Mouse (Mus musculus) cerebellum, postnatal 14 days (tissue): ENCODE measurements at regions not wholly inside any gene's neighbourhood (a gene's known extent, or its start where the extent isn't known, plus 50 kb on each side); places are given as distances from the start of the nearest gene placed in this dataset.

Experiments used
- DNase-seq, 2 experiments: peaks; one replicate each; pipeline ENCODE4 v3.0.0; 2021; ENCODE audit warnings: mixed read lengths in 2 of 2

- no peak for DNase-seq
Measured at GRCm38 (mm10) chr5:57396376-57396775, 321.4 kb upstream of the Pcdh7 start.

DNA sequence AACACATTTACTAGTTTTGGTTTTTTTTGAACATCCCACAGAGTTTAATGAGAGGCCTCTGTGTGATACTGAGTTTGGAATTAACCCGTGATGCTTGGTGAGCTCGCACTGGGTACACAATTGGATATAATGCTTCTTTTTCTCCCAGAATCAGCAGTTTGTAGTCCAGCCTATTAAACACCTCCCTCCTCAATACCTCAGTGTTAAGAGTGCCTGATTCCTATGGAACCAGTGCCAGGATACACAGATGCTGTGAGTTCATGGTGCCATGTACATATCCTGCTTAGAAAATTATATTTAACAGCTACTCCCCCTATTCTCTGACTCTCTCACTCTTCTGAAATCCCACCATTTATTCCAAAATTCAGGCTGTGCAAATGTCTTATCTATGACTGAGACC, 299.6 kb upstream of the Pcdh7 start:
- DNase-seq = peak in 1 of 2 experiments; percentile 15

- no peak for DNase-seq
Measured at GRCm38 (mm10) chr5:57451050-57451449, 266.7 kb upstream of the Pcdh7 start.

DNA sequence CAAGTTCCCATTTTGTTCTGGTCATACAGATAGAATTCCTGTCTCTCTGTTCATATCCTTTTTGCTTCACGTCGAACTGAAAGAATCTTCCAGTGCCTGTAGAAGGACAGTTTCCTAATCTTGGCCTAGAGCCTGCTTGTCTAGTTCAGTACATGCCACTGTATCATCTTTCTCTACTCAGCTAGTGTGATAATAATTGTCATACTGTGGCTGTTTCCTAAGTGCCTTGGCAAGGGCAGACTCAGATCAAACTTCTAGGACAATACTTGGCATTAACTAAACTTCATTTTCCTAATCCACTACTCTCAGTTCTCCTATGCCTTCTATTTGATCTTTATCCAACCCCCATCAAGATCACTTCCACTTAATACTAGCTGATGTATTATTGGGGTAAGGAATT, 266.3 kb upstream of the Pcdh7 start:
- DNase-seq = no peak

GRCm38 (mm10) chr5:57474978-57475377, 242.8 kb upstream of the Pcdh7 start:
- DNase-seq = no peak

DNA sequence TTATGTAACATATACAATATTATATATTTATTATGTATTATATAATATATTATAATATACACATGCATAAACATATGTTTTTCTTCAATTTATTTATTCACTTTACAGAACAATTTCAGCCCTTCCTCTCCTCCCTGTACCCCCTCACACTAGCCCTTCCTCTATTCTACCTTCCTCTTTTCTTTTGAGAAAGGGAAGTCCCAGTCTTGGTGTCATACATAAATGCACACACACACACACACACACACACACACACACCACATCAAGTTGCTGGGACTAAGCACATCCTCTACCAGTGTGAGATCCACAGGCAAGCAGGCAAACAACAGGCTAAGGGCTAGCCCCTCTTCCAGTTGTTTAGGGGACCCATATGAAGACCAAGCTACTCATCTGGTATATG, 239.9 kb upstream of the Pcdh7 start:
- no peak for DNase-seq
